Mouse (Mus musculus) cerebellum, adult 9-10 months (tissue): ENCODE measurements around the gene Nkd2.

Source experiments
- DNase-seq: peaks from one replicate; pipeline ENCODE4 v3.0.0; 2022

Gene Nkd2

GRCm38 (mm10) chr13:73814181-73814580, 33.2 kb downstream of the Nkd2 start:
- DNase-seq: peak; percentile 19

- no peak for DNase-seq
Observed at GRCm38 (mm10) chr13:73812936-73813335, 34.5 kb downstream of the Nkd2 start.

GRCm38 (mm10) chr13:73804914-73805313, 42.5 kb downstream of the Nkd2 start:
- no peak for DNase-seq

GRCm38 (mm10) chr13:73803450-73804178, 43.8 kb downstream of the Nkd2 start:
- DNase-seq: no peak

- DNase-seq: no peak
Observed at GRCm38 (mm10) chr13:73799110-73799509, 48.3 kb downstream of the Nkd2 start.

- no peak for DNase-seq
Observed at GRCm38 (mm10) chr13:73793171-73793570, 54.3 kb downstream of the Nkd2 start.

GRCm38 (mm10) chr13:73792176-73792575, 55.3 kb downstream of the Nkd2 start:
- DNase-seq: no peak

GRCm38 (mm10) chr13:73782486-73782885, 64.9 kb downstream of the Nkd2 start:
- no peak for DNase-seq

- DNase-seq: no peak
Observed at GRCm38 (mm10) chr13:73777578-73777977, 69.9 kb downstream of the Nkd2 start.

GRCm38 (mm10) chr13:73775786-73776185, 71.6 kb downstream of the Nkd2 start:
- no peak for DNase-seq

- DNase-seq: no peak
Observed at GRCm38 (mm10) chr13:73773519-73774205, 73.8 kb downstream of the Nkd2 start.

GRCm38 (mm10) chr13:73772655-73773054, 74.8 kb downstream of the Nkd2 start:
- no peak for DNase-seq

- no peak for DNase-seq
Observed at GRCm38 (mm10) chr13:73771131-73771530, 76.3 kb downstream of the Nkd2 start.

GRCm38 (mm10) chr13:73769916-73770682, 77.3 kb downstream of the Nkd2 start:
- DNase-seq: no peak
